Mouse (Mus musculus) hindbrain, embryonic 14.5 days (tissue): Measurements from ENCODE around the gene Chd6. TPM values are rescaled to one million over a fixed set of nuclear protein-coding genes. Genes with fewer than 3 reads are reported as not detected.

ENCODE experiments used
- polyA plus RNA-seq: library from polyadenylated mRNA; unstranded; fragments of >200 nt; fragmentation: Nextera tagmentation; extraction: Ambion mirVana; gene quantifications from 2 replicates; pipeline ENCODE4 v1.2.1, GENCODE M21; 2014

Chd6 gene
- polyA plus RNA-seq, 1 experiment from 2014 or later, result 31.5 TPM

Other genes starting within 250 kb of the Chd6 start
- gene Zhx3, start 236.1 kb downstream of the Chd6 start, polyA plus RNA-seq, result 17.9 and 19.6 TPM in 2 replicates
- 0.22 and 0.66 TPM in 2 replicates for gene Lpin3, start 228.4 kb downstream of the Chd6 start, polyA plus RNA-seq
- gene Emilin3, start 196.7 kb downstream of the Chd6 start, polyA plus RNA-seq, result 0.52 and 0.55 TPM in 2 replicates